Mouse (Mus musculus): Measurements from ENCODE around the gene Luc7l. TPM values are rescaled to one million over a fixed set of nuclear protein-coding genes. Genes with fewer than 3 reads are reported as not detected.

The Luc7l gene
- polyA plus RNA-seq, 1 experiment from 2014 or later, result 148 TPM

- peaks cover 12% of the 10 kb centered on the region; the same call in 1 of the 2 replicates for H3K4me1 ChIP-seq
- no peak overlapping the region for H3K4me2 ChIP-seq
- no peak for ATAC-seq (ENCODE audit: low FRiP score)
- no peaks in the 10 kb centered on the region for H3K9me3 ChIP-seq
- H3K4me3 ChIP-seq (replicated peaks), result no peak overlapping the region
- no peak overlapping the region for H3K9ac ChIP-seq
- H3K27me3 ChIP-seq, result no peaks in the 10 kb centered on the region
- 53% methylated on average over 13 of the region's 13 CpGs for WGBS
- H3K27ac ChIP-seq, result peak overlapping the region; percentile 31; the same call in 1 of the 2 replicates
- no peaks in the 10 kb centered on the region for H3K36me3 ChIP-seq (replicated peaks)
These were observed 17.4 kb upstream of the Luc7l start for GRCm38 (mm10) chr17:26235077-26235815.

- WGBS, result 87% methylated on average over 10 of the region's 10 CpGs
These were observed 15.0 kb upstream of the Luc7l start for GRCm38 (mm10) chr17:26237667-26238066.

GRCm38 (mm10) chr17:26239551-26239950 lies 13.1 kb upstream of the Luc7l start:
- H3K4me3 ChIP-seq (replicated peaks), result no peak overlapping the region
- H3K27me3 ChIP-seq, result no peaks in the 10 kb centered on the region
- ATAC-seq (ENCODE audit: low FRiP score), result no peak
- H3K9ac ChIP-seq, result no peak overlapping the region
- no peaks in the 10 kb centered on the region for H3K36me3 ChIP-seq (replicated peaks)
- no peaks in the 10 kb centered on the region for H3K9me3 ChIP-seq
- no peak overlapping the region for H3K27ac ChIP-seq
- peaks cover 28% of the 10 kb centered on the region for H3K4me1 ChIP-seq
- 78% methylated on average over 2 of the region's 2 CpGs for WGBS
- H3K4me2 ChIP-seq, result no peak overlapping the region

More at GRCm38 (mm10) chr17:26237667-26238066, 15.0 kb upstream of the Luc7l start:
- Histone ChIP-seq H3K9ac (no peak overlapping the region), H3K9me3 (no peaks in the 10 kb centered on the region), H3K4me3 (replicated peaks) (no peak overlapping the region), H3K27ac (no peak overlapping the region), H3K4me1 (peaks cover 15% of the 10 kb centered on the region), H3K27me3 (no peaks in the 10 kb centered on the region), H3K4me2 (no peak overlapping the region), H3K36me3 (replicated peaks) (no peaks in the 10 kb centered on the region)
- no peak for ATAC-seq (ENCODE audit: low FRiP score)

GRCm38 (mm10) chr17:26240120-26240790 lies 12.4 kb upstream of the Luc7l start:
- H3K27ac ChIP-seq, result no peak overlapping the region
- 87% methylated on average over 6 of the region's 6 CpGs for WGBS
- H3K36me3 ChIP-seq (replicated peaks), result no peaks in the 10 kb centered on the region
- H3K9ac ChIP-seq, result no peak overlapping the region
- peaks cover 25% of the 10 kb centered on the region for H3K4me1 ChIP-seq
- H3K27me3 ChIP-seq, result no peaks in the 10 kb centered on the region
- H3K4me2 ChIP-seq, result no peak overlapping the region
- H3K4me3 ChIP-seq (replicated peaks), result no peak overlapping the region
- H3K9me3 ChIP-seq, result no peaks in the 10 kb centered on the region
- ATAC-seq (ENCODE audit: low FRiP score), result no peak

- peaks cover 17% of the 10 kb centered on the region for H3K4me1 ChIP-seq
- no peaks in the 10 kb centered on the region for H3K36me3 ChIP-seq (replicated peaks)
- no peaks in the 10 kb centered on the region for H3K9me3 ChIP-seq
- H3K4me3 ChIP-seq (replicated peaks), result no peak overlapping the region
- H3K27me3 ChIP-seq, result no peaks in the 10 kb centered on the region
- H3K4me2 ChIP-seq, result no peak overlapping the region
- no peak overlapping the region for H3K9ac ChIP-seq
- no peak for ATAC-seq (ENCODE audit: low FRiP score)
- no peak overlapping the region for H3K27ac ChIP-seq
- 88% methylated on average over 6 of the region's 6 CpGs for WGBS
These were observed 11.7 kb upstream of the Luc7l start for GRCm38 (mm10) chr17:26240990-26241389.

- Histone ChIP-seq H3K4me3 (replicated peaks) (peak overlapping the region; percentile 63), H3K9me3 (no peaks in the 10 kb centered on the region), H3K9ac (peak overlapping the region; percentile 74), H3K27ac (peak overlapping the region; percentile 65), H3K4me2 (peak overlapping the region; percentile 79), H3K36me3 (replicated peaks) (no peaks in the 10 kb centered on the region), H3K27me3 (no peaks in the 10 kb centered on the region), H3K4me1 (peaks cover 15% of the 10 kb centered on the region)
- WGBS, result under 1% methylated on average over 32 of the region's 32 CpGs
- 0 out of 2 replicates have a peak, but pooled peaks have one; percentile 1 for ATAC-seq (ENCODE audit: low FRiP score)
These were observed 9.1 kb upstream of the Luc7l start for GRCm38 (mm10) chr17:26243471-26244100.

- Histone ChIP-seq H3K27ac (peak within 1 kb of the TSS; percentile 65), H3K9me3 (no peaks in the 10 kb centered on the region), H3K4me3 (replicated peaks) (peak within 1 kb of the TSS; percentile 63), H3K4me1 (peaks cover 15% of the 10 kb centered on the region), H3K4me2 (peak within 1 kb of the TSS; percentile 79), H3K36me3 (replicated peaks) (no peaks in the 10 kb centered on the region), H3K9ac (peak within 1 kb of the TSS; percentile 74), H3K27me3 (no peaks in the 10 kb centered on the region)
- ATAC-seq (ENCODE audit: low FRiP score), result peak; percentile 97
- WGBS, result 8% methylated on average over 33 of the region's 33 CpGs
These were observed 8.4 kb upstream of the Luc7l start, which contains the start of gene Fam234a for GRCm38 (mm10) chr17:26244101-26244841. TSS of gene Fam234a (minus strand) at chr17:26244242.

GRCm38 (mm10) chr17:26251886-26252538 lies 684 bp upstream of the Luc7l start:
- H3K36me3 ChIP-seq (replicated peaks), result peaks cover 12% of the 10 kb centered on the region
- no peaks in the 10 kb centered on the region for H3K9me3 ChIP-seq
- WGBS, result 60% methylated on average over 4 of the region's 4 CpGs
- H3K4me3 ChIP-seq (replicated peaks), result peak overlapping the region; percentile 97
- peaks cover 10% of the 10 kb centered on the region for H3K4me1 ChIP-seq
- no peaks in the 10 kb centered on the region for H3K27me3 ChIP-seq
- no peak for ATAC-seq (ENCODE audit: low FRiP score)
- H3K4me2 ChIP-seq, result peak overlapping the region; percentile 77
- peak overlapping the region; percentile 98 for H3K27ac ChIP-seq
- no peak overlapping the region for H3K9ac ChIP-seq

- WGBS, result under 1% methylated on average over 24 of the region's 24 CpGs
- Histone ChIP-seq H3K4me2 (peak overlapping the region; percentile 77), H3K36me3 (replicated peaks) (peaks cover 26% of the 10 kb centered on the region), H3K27me3 (no peaks in the 10 kb centered on the region), H3K27ac (peak overlapping the region; percentile 98), H3K4me1 (peaks cover 10% of the 10 kb centered on the region), H3K9me3 (no peaks in the 10 kb centered on the region), H3K9ac (peak overlapping the region; percentile 95), H3K4me3 (replicated peaks) (peak overlapping the region; percentile 97)
- 0 out of 2 replicates have a peak, but pooled peaks have one; percentile 30 for ATAC-seq (ENCODE audit: low FRiP score)
These were observed 703 bp downstream of the Luc7l start for GRCm38 (mm10) chr17:26253399-26253798.

GRCm38 (mm10) chr17:26255313-26255712 lies 2.6 kb downstream of the Luc7l start:
- ATAC-seq (ENCODE audit: low FRiP score), result no peak
- no peak overlapping the region for H3K9ac ChIP-seq
- no peak overlapping the region for H3K4me3 ChIP-seq (replicated peaks)
- 98% methylated on average over 7 of the region's 7 CpGs for whole genome bisulfite sequencing
- peaks cover 43% of the 10 kb centered on the region for H3K36me3 ChIP-seq (replicated peaks)
- H3K27me3 ChIP-seq, result no peaks in the 10 kb centered on the region
- H3K9me3 ChIP-seq, result no peaks in the 10 kb centered on the region
- peaks cover 10% of the 10 kb centered on the region for H3K4me1 ChIP-seq
- no peak overlapping the region for H3K4me2 ChIP-seq
- H3K27ac ChIP-seq, result no peak overlapping the region

- Histone ChIP-seq H3K27me3 (no peaks in the 10 kb centered on the region), H3K9me3 (no peaks in the 10 kb centered on the region), H3K27ac (no peak overlapping the region), H3K9ac (no peak overlapping the region), H3K36me3 (replicated peaks) (peaks cover 93% of the 10 kb centered on the region), H3K4me1 (no peaks in the 10 kb centered on the region), H3K4me3 (replicated peaks) (no peak overlapping the region), H3K4me2 (no peak overlapping the region)
- 89% methylated on average over 4 of the region's 4 CpGs for WGBS
- no peak for ATAC-seq (ENCODE audit: low FRiP score)
These were observed 9.1 kb downstream of the Luc7l start for GRCm38 (mm10) chr17:26261826-26262225.

Measured in forebrain, embryonic 12.5 days (tissue).